Mouse (Mus musculus) hindbrain, embryonic 14.5 days (tissue): ENCODE results near the gene Amhr2. TPM values are rescaled to one million over a fixed set of nuclear protein-coding genes. Genes with fewer than 3 reads are reported as not detected.
A peak's percentile ranks its signal among the peaks of the same experiment; 100 is the strongest.

ENCODE experiments used
- ATAC-seq: fragments of 200-750 bp; cut with Nextera tagmentation; 2 replicates; pipeline ENCODE4 v1.8.0; 2017; ENCODE audit warnings: moderate number of reproducible peaks, mild to moderate bottlenecking, moderate TSS enrichment, moderate library complexity; ENCODE audit not compliant: low FRiP score
- DNase-seq: peaks from one replicate; pipeline ENCODE4 v3.0.0-alpha.2; 2015; ENCODE audit warnings: low spot score
- H3K27ac ChIP-seq: fragments of 300-500 bp; sonication (generic); 2 replicates; pipeline ENCODE4 v1.5.1; 2014; ENCODE audit warnings: mild to moderate bottlenecking, moderate library complexity
- H3K27me3 ChIP-seq: fragments of 300-500 bp; sonication (generic); 2 replicates; pipeline ENCODE4 v1.6.1; 2014; ENCODE audit warnings: mild to moderate bottlenecking, low read length, mixed read lengths; ENCODE audit not compliant: control insufficient read depth, insufficient read depth
- H3K36me3 ChIP-seq: fragments of 300-500 bp; sonication (generic); replicated peaks from 2 replicates; pipeline ENCODE4 v1.6.1; 2014; ENCODE audit not compliant: control insufficient read depth, insufficient read depth
- H3K4me1 ChIP-seq: fragments of 300-500 bp; sonication (generic); replicated peaks from 2 replicates; pipeline ENCODE4 v1.6.1; 2014; ENCODE audit warnings: antibody characterized with exemption, low read length, mixed read lengths; ENCODE audit not compliant: control insufficient read depth, insufficient read depth
- H3K4me2 ChIP-seq: fragments of 300-500 bp; sonication (generic); replicated peaks from 2 replicates; pipeline ENCODE4 v1.6.1; 2014; ENCODE audit warnings: mild to moderate bottlenecking, moderate library complexity
- H3K4me3 ChIP-seq: fragments of 300-500 bp; sonication (generic); replicated peaks from 2 replicates; pipeline ENCODE4 v1.5.1; 2014; ENCODE audit warnings: mild to moderate bottlenecking, low read length
- H3K9ac ChIP-seq: fragments of 300-500 bp; sonication (generic); 2 replicates; pipeline ENCODE4 v1.6.1; 2014
- H3K9me3 ChIP-seq: fragments of 300-500 bp; sonication (generic); 2 replicates; pipeline ENCODE4 v1.6.1; 2016; ENCODE audit warnings: low read length; ENCODE audit not compliant: control insufficient read depth
- whole genome bisulfite sequencing: fragments of 180-500 bp; shearing (Covaris S2); extraction: QIAGEN DNeasy Blood & Tissue Kit; methylation state at CpG from one replicate; pipeline ENCODE4 v1.1.7; 2014; 5-methylcytosine and 5-hydroxymethylcytosine counted together
- polyA plus RNA-seq: library from polyadenylated mRNA; unstranded; fragments of >200 nt; fragmentation: Nextera tagmentation; extraction: Ambion mirVana; gene quantifications from 2 replicates; pipeline ENCODE4 v1.2.1, GENCODE M21; 2014

Amhr2 gene
- polyA plus RNA-seq, 1 experiment from 2014 or later: 0.13 TPM

- no peak overlapping the region for H3K4me2 ChIP-seq
- H3K27me3 ChIP-seq: no peaks in the 10 kb centered on the region
- H3K27ac ChIP-seq: no peak overlapping the region
- H3K36me3 ChIP-seq: peaks cover 32% of the 10 kb centered on the region
- DNase-seq: peak; percentile 80
- no peak overlapping the region for H3K9ac ChIP-seq
- no peak overlapping the region for H3K4me3 ChIP-seq
- no peaks in the 10 kb centered on the region for H3K4me1 ChIP-seq
- 61% methylated on average over 3 of the region's 3 CpGs for WGBS
- no peaks in the 10 kb centered on the region for H3K9me3 ChIP-seq
- ATAC-seq: no peak
These were observed 23.7 kb upstream of the Amhr2 start for GRCm38 (mm10) chr15:102421437-102421836.

GRCm38 (mm10) chr15:102423602-102424240 is 21.4 kb upstream of the Amhr2 start:
- ATAC-seq (no peak), DNase-seq (no peak)
- H3K27ac ChIP-seq: no peak overlapping the region
- H3K4me2 ChIP-seq: no peak overlapping the region
- H3K27me3 ChIP-seq: no peaks in the 10 kb centered on the region
- no peaks in the 10 kb centered on the region for H3K9me3 ChIP-seq
- H3K4me1 ChIP-seq: no peaks in the 10 kb centered on the region
- H3K4me3 ChIP-seq: no peak overlapping the region
- WGBS: 95% methylated on average over 2 of the region's 2 CpGs
- H3K36me3 ChIP-seq: peaks cover 44% of the 10 kb centered on the region
- no peak overlapping the region for H3K9ac ChIP-seq

- H3K4me1 ChIP-seq: no peaks in the 10 kb centered on the region
- H3K4me3 ChIP-seq: no peak overlapping the region
- no peaks in the 10 kb centered on the region for H3K9me3 ChIP-seq
- no peak overlapping the region for H3K9ac ChIP-seq
- DNase-seq (no peak), ATAC-seq (no peak)
- peaks cover 46% of the 10 kb centered on the region for H3K36me3 ChIP-seq
- H3K4me2 ChIP-seq: no peak overlapping the region
- no peak overlapping the region for H3K27ac ChIP-seq
- WGBS: 91% methylated on average over 2 of the region's 2 CpGs
- no peaks in the 10 kb centered on the region for H3K27me3 ChIP-seq
These were observed 20.5 kb upstream of the Amhr2 start for GRCm38 (mm10) chr15:102424657-102425056.

GRCm38 (mm10) chr15:102426963-102427362 is 18.2 kb upstream of the Amhr2 start:
- no peaks in the 10 kb centered on the region for H3K27me3 ChIP-seq
- no peak for DNase-seq
- H3K4me1 ChIP-seq: no peaks in the 10 kb centered on the region
- no peak overlapping the region for H3K4me3 ChIP-seq
- H3K9me3 ChIP-seq: no peaks in the 10 kb centered on the region
- no peak overlapping the region for H3K9ac ChIP-seq
- ATAC-seq: no peak
- H3K4me2 ChIP-seq: no peak overlapping the region
- WGBS: 97% methylated on average over 1 of the region's 1 CpGs
- H3K36me3 ChIP-seq: peaks cover 69% of the 10 kb centered on the region
- no peak overlapping the region for H3K27ac ChIP-seq

- Histone ChIP-seq H3K4me2 (no peak overlapping the region), H3K9ac (no peak overlapping the region), H3K4me3 (no peak overlapping the region), H3K27me3 (no peaks in the 10 kb centered on the region), H3K4me1 (no peaks in the 10 kb centered on the region), H3K9me3 (no peaks in the 10 kb centered on the region), H3K27ac (no peak overlapping the region), H3K36me3 (peaks cover 80% of the 10 kb centered on the region)
- DNase-seq: no peak
- ATAC-seq: no peak
- whole genome bisulfite sequencing: 89% methylated on average over 1 of the region's 1 CpGs
These were observed 13.1 kb upstream of the Amhr2 start for GRCm38 (mm10) chr15:102432046-102432445.

- Histone ChIP-seq H3K9ac (no peak overlapping the region), H3K9me3 (no peaks in the 10 kb centered on the region), H3K27ac (no peak overlapping the region), H3K27me3 (no peaks in the 10 kb centered on the region), H3K36me3 (peaks cover 80% of the 10 kb centered on the region), H3K4me3 (no peak overlapping the region), H3K4me1 (no peaks in the 10 kb centered on the region), H3K4me2 (no peak overlapping the region)
- ATAC-seq (no peak), DNase-seq (no peak)
- WGBS: 92% methylated on average over 4 of the region's 4 CpGs
These were observed 12.0 kb upstream of the Amhr2 start for GRCm38 (mm10) chr15:102433173-102433572.

- ATAC-seq: no peak
These were observed 2.7 kb upstream of the Amhr2 start for GRCm38 (mm10) chr15:102442490-102442889.

GRCm38 (mm10) chr15:102446448-102446847 is 1.3 kb downstream of the Amhr2 start:
- no peaks in the 10 kb centered on the region for H3K9me3 ChIP-seq
- H3K27ac ChIP-seq: no peak overlapping the region
- WGBS: 63% methylated on average over 5 of the region's 6 CpGs
- H3K4me1 ChIP-seq: no peaks in the 10 kb centered on the region
- no peak overlapping the region for H3K4me3 ChIP-seq
- DNase-seq (no peak), ATAC-seq (no peak)
- no peak overlapping the region for H3K9ac ChIP-seq
- no peak overlapping the region for H3K4me2 ChIP-seq
- H3K36me3 ChIP-seq: no peaks in the 10 kb centered on the region
- H3K27me3 ChIP-seq: no peaks in the 10 kb centered on the region

More at GRCm38 (mm10) chr15:102442490-102442889, 2.7 kb upstream of the Amhr2 start:
- H3K27me3 ChIP-seq: no peaks in the 10 kb centered on the region
- peaks cover 5% of the 10 kb centered on the region; the same call in 1 of the 2 replicates for H3K36me3 ChIP-seq
- peak; percentile 86 for DNase-seq
- H3K9ac ChIP-seq: no peak overlapping the region
- no peak overlapping the region for H3K4me3 ChIP-seq
- no peaks in the 10 kb centered on the region for H3K9me3 ChIP-seq
- H3K4me1 ChIP-seq: no peaks in the 10 kb centered on the region
- no peak overlapping the region for H3K27ac ChIP-seq
- H3K4me2 ChIP-seq: no peak overlapping the region
- WGBS: 50% methylated on average over 2 of the region's 2 CpGs

GRCm38 (mm10) chr15:102449366-102449765 is 4.2 kb downstream of the Amhr2 start:
- 78% methylated on average over 8 of the region's 8 CpGs for WGBS
- ATAC-seq: no peak

GRCm38 (mm10) chr15:102450928-102451327 is 5.8 kb downstream of the Amhr2 start:
- no peaks in the 10 kb centered on the region for H3K36me3 ChIP-seq
- no peak overlapping the region for H3K27ac ChIP-seq
- H3K4me2 ChIP-seq: no peak overlapping the region
- WGBS: 34% methylated on average over 7 of the region's 7 CpGs
- ATAC-seq (no peak), DNase-seq (no peak)
- no peak overlapping the region for H3K4me3 ChIP-seq
- no peaks in the 10 kb centered on the region for H3K27me3 ChIP-seq
- no peaks in the 10 kb centered on the region for H3K9me3 ChIP-seq
- H3K4me1 ChIP-seq: no peaks in the 10 kb centered on the region
- H3K9ac ChIP-seq: no peak overlapping the region

More at GRCm38 (mm10) chr15:102449366-102449765, 4.2 kb downstream of the Amhr2 start:
- Histone ChIP-seq H3K9me3 (no peaks in the 10 kb centered on the region), H3K27ac (no peak overlapping the region), H3K27me3 (no peaks in the 10 kb centered on the region), H3K4me3 (no peak overlapping the region), H3K9ac (no peak overlapping the region), H3K4me2 (no peak overlapping the region), H3K4me1 (no peaks in the 10 kb centered on the region), H3K36me3 (no peaks in the 10 kb centered on the region)
- DNase-seq: no peak
